Mouse (Mus musculus) forebrain, embryonic 13.5 days (tissue): ENCODE measurements around the gene Cd160. TPM values are rescaled to one million over a fixed set of nuclear protein-coding genes. Genes with fewer than 3 reads are reported as not detected.
A peak's percentile ranks its signal among the peaks of the same experiment; 100 is the strongest.

ENCODE experiments used
- ATAC-seq: fragments of 200-750 bp; cut with Nextera tagmentation; 2 replicates; pipeline ENCODE4 v1.8.0; 2017
- H3K27ac ChIP-seq: fragments of 300-500 bp; sonication (generic); 2 replicates; pipeline ENCODE4 v1.5.1; 2015; ENCODE audit warnings: inconsistent platforms, mild to moderate bottlenecking, moderate library complexity
- H3K27me3 ChIP-seq: fragments of 300-500 bp; sonication (generic); 2 replicates; pipeline ENCODE4 v1.6.1; 2015; ENCODE audit warnings: mild to moderate bottlenecking, inconsistent platforms
- H3K36me3 ChIP-seq: fragments of 300-500 bp; sonication (generic); 2 replicates; pipeline ENCODE4 v1.6.1; 2015; ENCODE audit warnings: mild to moderate bottlenecking, inconsistent platforms; ENCODE audit not compliant: poor library complexity, severe bottlenecking
- H3K4me1 ChIP-seq: fragments of 300-500 bp; sonication (generic); 2 replicates; pipeline ENCODE4 v1.6.1; 2015; ENCODE audit warnings: inconsistent platforms
- H3K4me2 ChIP-seq: fragments of 300-500 bp; sonication (generic); 2 replicates; pipeline ENCODE4 v1.6.1; 2015; ENCODE audit warnings: inconsistent platforms, mild to moderate bottlenecking, moderate library complexity
- H3K4me3 ChIP-seq: fragments of 300-500 bp; sonication (generic); 2 replicates; pipeline ENCODE4 v1.5.1; 2015; ENCODE audit warnings: mild to moderate bottlenecking, inconsistent platforms
- H3K9ac ChIP-seq: fragments of 300-500 bp; sonication (generic); 2 replicates; pipeline ENCODE4 v1.6.1; 2015; ENCODE audit warnings: mild to moderate bottlenecking, inconsistent platforms
- H3K9me3 ChIP-seq: fragments of 300-500 bp; sonication (generic); replicated peaks from 2 replicates; pipeline ENCODE4 v1.6.1; 2016; ENCODE audit warnings: inconsistent platforms
- WGBS: fragments of 180-500 bp; shearing (Covaris S2); methylation state at CpG from one replicate; pipeline ENCODE4 v1.1.7; 2015; 5-methylcytosine and 5-hydroxymethylcytosine counted together
- polyA plus RNA-seq: library from polyadenylated mRNA; unstranded; fragments of >200 nt; fragmentation: Nextera tagmentation; extraction: Ambion mirVana; gene quantifications from 2 replicates; pipeline ENCODE4 v1.2.1, GENCODE M21; 2015

Cd160 gene
- polyA plus RNA-seq = 0.09 TPM in 2 replicates

- Histone ChIP-seq H3K27me3 (no peaks in the 10 kb centered on the region), H3K4me2 (peak within 1 kb of the TSS; percentile 32), H3K9me3 (no peaks in the 10 kb centered on the region), H3K4me3 (no peak within 1 kb of the TSS), H3K27ac (no peak within 1 kb of the TSS), H3K36me3 (no peaks in the 10 kb centered on the region), H3K4me1 (peaks cover 11% of the 10 kb centered on the region), H3K9ac (no peak within 1 kb of the TSS; the same call in 1 of the 2 replicates)
- WGBS = 80% methylated on average over 1 of the region's 1 CpGs
- no peak for ATAC-seq
Observed at GRCm38 (mm10) chr3:96828984-96829383, at the start of gene Cd160, which contains the start of gene Pdzk1. Cd160 (minus strand) TSS chr3:96829351. Pdzk1 (plus strand) TSS chr3:96829284.

- Histone ChIP-seq H3K9ac (no peak overlapping the region), H3K27ac (no peak overlapping the region), H3K4me1 (no peaks in the 10 kb centered on the region), H3K27me3 (no peaks in the 10 kb centered on the region), H3K36me3 (peaks cover 76% of the 10 kb centered on the region), H3K4me2 (no peak overlapping the region), H3K9me3 (no peaks in the 10 kb centered on the region), H3K4me3 (no peak overlapping the region)
- ATAC-seq = no peak
- WGBS = 93% methylated on average over 7 of the region's 7 CpGs
Observed at GRCm38 (mm10) chr3:96874808-96875571, 45.8 kb upstream of the Cd160 start.

- H3K27ac ChIP-seq = no peak overlapping the region
- no peak overlapping the region for H3K4me2 ChIP-seq
- H3K27me3 ChIP-seq = no peaks in the 10 kb centered on the region
- WGBS = 93% methylated on average over 8 of the region's 8 CpGs
- H3K4me1 ChIP-seq = no peaks in the 10 kb centered on the region
- no peak overlapping the region for H3K9ac ChIP-seq
- ATAC-seq = no peak
- peaks cover 81% of the 10 kb centered on the region for H3K36me3 ChIP-seq
- no peak overlapping the region for H3K4me3 ChIP-seq
- no peaks in the 10 kb centered on the region for H3K9me3 ChIP-seq
Observed at GRCm38 (mm10) chr3:96872501-96872900, 43.4 kb upstream of the Cd160 start.

- Histone ChIP-seq H3K4me1 (no peaks in the 10 kb centered on the region), H3K27me3 (no peaks in the 10 kb centered on the region), H3K4me3 (no peak overlapping the region), H3K36me3 (peaks cover 81% of the 10 kb centered on the region), H3K27ac (no peak overlapping the region), H3K9me3 (no peaks in the 10 kb centered on the region), H3K9ac (no peak overlapping the region), H3K4me2 (no peak overlapping the region)
- 92% methylated on average over 8 of the region's 8 CpGs for WGBS
- no peak for ATAC-seq
Observed at GRCm38 (mm10) chr3:96871070-96871469, 41.9 kb upstream of the Cd160 start.

DNA sequence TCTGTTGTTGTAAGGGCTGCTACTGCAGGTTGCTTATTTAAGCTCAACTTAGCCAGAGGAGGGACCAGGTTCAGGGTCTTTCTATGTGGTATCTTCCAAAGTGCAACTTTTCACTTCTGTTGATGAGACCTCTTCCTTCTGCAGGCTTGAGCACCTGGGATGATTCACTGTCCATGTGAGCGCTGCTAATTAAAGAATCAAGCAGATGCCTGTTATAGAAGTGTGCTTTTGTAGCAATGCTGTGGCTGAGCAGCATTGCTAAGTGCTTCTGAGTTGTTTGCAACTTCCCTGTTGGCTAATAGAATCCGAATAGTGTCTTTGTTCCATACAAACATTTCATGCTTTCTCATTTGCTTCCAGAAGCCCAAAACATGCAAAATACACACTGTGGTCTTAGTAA lies 41.1 kb upstream of the Cd160 start:
- Histone ChIP-seq H3K4me1 (no peaks in the 10 kb centered on the region), H3K36me3 (peaks cover 76% of the 10 kb centered on the region), H3K27me3 (no peaks in the 10 kb centered on the region), H3K4me3 (no peak overlapping the region), H3K9ac (no peak overlapping the region), H3K9me3 (no peaks in the 10 kb centered on the region), H3K27ac (no peak overlapping the region), H3K4me2 (no peak overlapping the region)
- ATAC-seq = no peak
- WGBS = 93% methylated on average over 2 of the region's 2 CpGs

DNA sequence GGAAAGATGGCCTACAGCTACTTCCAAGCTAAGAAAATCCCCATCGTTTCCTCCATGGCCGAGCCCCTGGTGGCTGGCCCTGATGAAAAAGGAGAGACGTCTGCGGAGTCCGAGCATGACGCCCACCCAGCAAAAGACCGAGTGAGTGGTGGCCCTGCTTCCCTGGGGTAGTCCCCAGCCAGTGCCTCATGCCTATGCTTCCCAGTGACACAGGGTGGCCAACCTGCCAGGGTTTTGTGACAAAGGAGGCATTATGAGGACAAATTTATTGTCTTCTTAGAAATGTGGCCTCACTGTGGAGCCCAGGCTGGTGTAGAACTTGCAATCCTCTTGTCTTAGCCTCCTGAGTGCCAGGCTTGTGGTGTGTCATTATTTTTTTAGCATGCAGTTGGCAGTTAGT lies 39.9 kb upstream of the Cd160 start:
- H3K4me2 ChIP-seq = no peak overlapping the region
- peaks cover 65% of the 10 kb centered on the region for H3K36me3 ChIP-seq
- 95% methylated on average over 7 of the region's 7 CpGs for WGBS
- H3K9ac ChIP-seq = no peak overlapping the region
- H3K27me3 ChIP-seq = no peaks in the 10 kb centered on the region
- ATAC-seq = no peak
- H3K4me3 ChIP-seq = no peak overlapping the region
- no peaks in the 10 kb centered on the region for H3K4me1 ChIP-seq
- no peak overlapping the region for H3K27ac ChIP-seq
- H3K9me3 ChIP-seq = no peaks in the 10 kb centered on the region

DNA sequence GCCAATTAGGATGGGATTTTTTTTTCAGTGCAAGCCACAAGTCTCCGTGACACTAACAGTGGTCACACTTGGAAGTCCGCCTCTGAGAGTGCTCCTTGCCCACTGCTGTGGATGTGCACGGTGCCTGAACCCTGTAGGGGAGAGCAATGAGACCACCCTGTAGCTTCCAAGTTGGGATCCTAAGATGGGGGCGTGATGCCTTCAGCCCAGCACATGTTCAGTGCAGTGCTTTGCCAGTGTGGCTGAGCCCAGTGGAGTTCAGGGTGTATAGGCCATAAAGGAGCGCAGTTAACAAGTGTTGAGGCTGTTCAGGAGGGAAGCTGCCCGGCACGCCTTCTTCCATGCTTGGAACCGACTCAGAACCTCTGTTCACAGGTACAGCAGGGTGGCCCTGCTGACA lies 39.4 kb upstream of the Cd160 start:
- Histone ChIP-seq H3K9me3 (no peaks in the 10 kb centered on the region), H3K36me3 (peaks cover 59% of the 10 kb centered on the region), H3K9ac (no peak overlapping the region), H3K27me3 (no peaks in the 10 kb centered on the region), H3K4me2 (no peak overlapping the region), H3K27ac (no peak overlapping the region), H3K4me3 (no peak overlapping the region), H3K4me1 (no peaks in the 10 kb centered on the region)
- WGBS = 86% methylated on average over 8 of the region's 8 CpGs
- ATAC-seq = no peak

- H3K36me3 ChIP-seq = peaks cover 52% of the 10 kb centered on the region
- H3K4me3 ChIP-seq = no peak overlapping the region
- H3K9me3 ChIP-seq = no peaks in the 10 kb centered on the region
- H3K4me2 ChIP-seq = no peak overlapping the region
- H3K27ac ChIP-seq = no peak overlapping the region
- H3K9ac ChIP-seq = no peak overlapping the region
- no peak for ATAC-seq
- H3K4me1 ChIP-seq = no peaks in the 10 kb centered on the region
- no peaks in the 10 kb centered on the region for H3K27me3 ChIP-seq
- 85% methylated on average over 3 of the region's 3 CpGs for WGBS
Observed at GRCm38 (mm10) chr3:96867863-96868262, 38.7 kb upstream of the Cd160 start.

DNA sequence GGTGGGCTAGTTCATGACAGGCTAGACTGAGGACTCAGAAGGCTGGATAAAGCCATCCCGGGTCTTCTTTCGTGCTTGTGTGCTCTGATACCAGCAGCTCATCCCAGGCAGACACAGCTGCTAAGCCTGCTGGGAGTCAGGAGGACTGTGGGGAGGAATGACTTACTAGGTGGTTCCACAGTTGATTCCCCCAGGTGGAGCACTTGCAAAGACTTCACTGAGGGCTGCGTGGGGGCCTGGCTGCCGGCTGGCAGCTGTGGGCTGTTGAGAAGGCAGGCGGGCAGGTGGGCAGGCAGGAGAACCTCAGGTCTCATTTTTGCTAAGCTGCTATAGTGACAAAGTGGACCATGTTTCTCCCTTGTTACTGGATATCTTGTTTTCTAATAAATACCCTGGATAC lies 31.3 kb upstream of the Cd160 start:
- Histone ChIP-seq H3K9me3 (no peaks in the 10 kb centered on the region), H3K4me3 (no peak overlapping the region), H3K4me1 (no peaks in the 10 kb centered on the region), H3K36me3 (no peaks in the 10 kb centered on the region), H3K4me2 (no peak overlapping the region), H3K9ac (no peak overlapping the region), H3K27me3 (no peaks in the 10 kb centered on the region), H3K27ac (no peak overlapping the region)
- no peak for ATAC-seq
- WGBS = 95% methylated on average over 5 of the region's 5 CpGs

DNA sequence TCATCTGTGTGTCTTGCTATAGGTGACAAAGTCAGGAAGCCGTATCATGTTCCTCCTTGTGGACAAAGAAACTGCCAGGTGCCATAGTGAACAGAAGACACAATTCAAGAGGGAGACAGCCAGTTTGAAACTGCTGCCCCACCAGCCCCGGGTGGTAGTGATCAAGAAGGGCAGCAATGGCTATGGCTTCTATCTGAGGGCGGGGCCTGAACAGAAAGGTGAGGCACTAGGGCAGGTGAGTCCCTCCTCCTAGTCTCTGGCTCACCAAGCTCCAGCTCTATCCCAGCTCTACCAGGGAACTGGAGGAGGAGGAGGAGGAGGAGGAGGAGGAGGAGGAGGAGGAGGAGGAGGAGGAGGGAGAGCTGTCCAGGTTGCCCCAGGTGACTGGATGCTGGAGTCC lies 26.7 kb upstream of the Cd160 start:
- Histone ChIP-seq H3K4me2 (no peak overlapping the region), H3K36me3 (no peaks in the 10 kb centered on the region), H3K9ac (no peak overlapping the region), H3K9me3 (no peaks in the 10 kb centered on the region), H3K4me1 (no peaks in the 10 kb centered on the region), H3K4me3 (no peak overlapping the region), H3K27me3 (no peaks in the 10 kb centered on the region), H3K27ac (no peak overlapping the region)
- ATAC-seq = no peak
- WGBS = 74% methylated on average over 3 of the region's 3 CpGs

GRCm38 (mm10) chr3:96854376-96854775 lies 25.2 kb upstream of the Cd160 start:
- Histone ChIP-seq H3K4me2 (no peak overlapping the region), H3K4me3 (no peak overlapping the region), H3K36me3 (no peaks in the 10 kb centered on the region), H3K9ac (no peak overlapping the region), H3K9me3 (no peaks in the 10 kb centered on the region), H3K27ac (no peak overlapping the region), H3K4me1 (no peaks in the 10 kb centered on the region), H3K27me3 (no peaks in the 10 kb centered on the region)
- no peak for ATAC-seq
- WGBS = 92% methylated on average over 4 of the region's 4 CpGs

DNA sequence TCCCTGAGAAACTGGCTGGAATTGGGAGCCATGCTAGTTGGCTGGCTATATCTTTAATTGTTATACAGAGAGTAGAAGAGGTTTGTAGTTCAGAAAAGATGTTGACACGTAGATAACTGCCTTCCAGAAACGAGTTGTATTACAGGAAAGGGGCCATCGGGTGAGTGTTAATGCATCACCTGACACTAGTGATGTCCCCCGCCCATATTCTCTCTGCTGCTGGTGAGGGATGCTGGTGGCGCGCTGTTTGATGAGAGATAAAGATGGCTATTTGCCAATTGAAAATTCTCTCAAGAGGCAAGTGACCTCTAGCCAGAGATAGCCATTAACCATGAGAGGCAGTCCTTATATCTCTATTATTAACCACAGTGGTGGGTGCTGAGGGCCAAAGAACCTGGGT lies 23.4 kb upstream of the Cd160 start:
- no peak for ATAC-seq
- Histone ChIP-seq H3K4me1 (no peaks in the 10 kb centered on the region), H3K4me3 (no peak overlapping the region), H3K36me3 (no peaks in the 10 kb centered on the region), H3K27ac (no peak overlapping the region), H3K9me3 (no peaks in the 10 kb centered on the region), H3K4me2 (no peak overlapping the region), H3K9ac (no peak overlapping the region), H3K27me3 (no peaks in the 10 kb centered on the region)
- 81% methylated on average over 6 of the region's 6 CpGs for WGBS

DNA sequence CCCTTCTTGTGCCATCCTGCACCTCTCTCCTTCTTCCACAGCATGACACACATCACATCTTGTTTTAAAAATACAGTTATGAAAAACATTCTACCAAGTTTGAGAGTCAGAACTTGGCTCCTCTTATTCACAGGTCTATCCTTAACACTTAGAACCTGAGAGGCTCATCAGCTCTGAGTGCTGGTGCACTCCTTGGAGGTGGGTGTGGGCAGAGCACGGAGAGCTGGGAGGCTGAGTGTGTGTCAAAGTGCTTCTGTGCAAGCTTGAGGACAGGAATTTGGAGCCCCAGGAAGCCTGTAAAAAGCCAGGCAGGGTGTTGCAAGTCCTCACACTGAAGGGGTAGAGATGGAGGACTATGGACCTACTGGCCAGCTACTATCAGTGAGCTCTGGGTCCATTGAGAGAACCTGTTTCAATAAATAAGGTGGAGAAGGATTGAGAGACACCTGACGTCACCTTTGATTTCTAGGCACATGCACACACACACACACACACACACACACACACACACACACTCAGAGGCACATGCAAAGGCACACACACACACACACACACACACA lies 20.1 kb upstream of the Cd160 start:
- no peaks in the 10 kb centered on the region for H3K27me3 ChIP-seq
- WGBS = 100% methylated on average over 2 of the region's 2 CpGs
- ATAC-seq = no peak
- no peak overlapping the region for H3K4me2 ChIP-seq
- no peak overlapping the region for H3K9ac ChIP-seq
- no peaks in the 10 kb centered on the region for H3K9me3 ChIP-seq
- no peak overlapping the region for H3K4me3 ChIP-seq
- no peak overlapping the region for H3K27ac ChIP-seq
- no peaks in the 10 kb centered on the region for H3K36me3 ChIP-seq
- H3K4me1 ChIP-seq = no peaks in the 10 kb centered on the region
